Mouse (Mus musculus): ENCODE data around the gene Gdf7.

The Gdf7 gene

GRCm38 (mm10) chr12:8297586-8298214, 4.1 kb downstream of the Gdf7 start:
- no peak for DNase-seq (ENCODE audit: low spot score)

GRCm38 (mm10) chr12:8296154-8296553, 5.6 kb downstream of the Gdf7 start:
- DNase-seq (ENCODE audit: low spot score), result no peak

GRCm38 (mm10) chr12:8295307-8295913, 6.3 kb downstream of the Gdf7 start:
- DNase-seq (ENCODE audit: low spot score), result no peak

GRCm38 (mm10) chr12:8291157-8291853, 10.4 kb downstream of the Gdf7 start:
- no peak for DNase-seq (ENCODE audit: low spot score)

- no peak for DNase-seq (ENCODE audit: low spot score)
These were observed 12.3 kb downstream of the Gdf7 start for GRCm38 (mm10) chr12:8289499-8289898.

- no peak for DNase-seq (ENCODE audit: low spot score)
These were observed 12.7 kb downstream of the Gdf7 start for GRCm38 (mm10) chr12:8289099-8289498.

- DNase-seq (ENCODE audit: low spot score), result no peak
These were observed 13.8 kb downstream of the Gdf7 start for GRCm38 (mm10) chr12:8287970-8288369.

GRCm38 (mm10) chr12:8281225-8282017, 20.3 kb downstream of the Gdf7 start:
- DNase-seq (ENCODE audit: low spot score), result no peak

- no peak for DNase-seq (ENCODE audit: low spot score)
These were observed 26.3 kb downstream of the Gdf7 start for GRCm38 (mm10) chr12:8275424-8275823.

- DNase-seq (ENCODE audit: low spot score), result no peak
These were observed 28.1 kb downstream of the Gdf7 start for GRCm38 (mm10) chr12:8273471-8274171.

GRCm38 (mm10) chr12:8271405-8271804, 30.3 kb downstream of the Gdf7 start:
- DNase-seq (ENCODE audit: low spot score), result no peak

GRCm38 (mm10) chr12:8269627-8270026, 32.1 kb downstream of the Gdf7 start:
- no peak for DNase-seq (ENCODE audit: low spot score)

GRCm38 (mm10) chr12:8266311-8266710, 35.4 kb downstream of the Gdf7 start:
- DNase-seq (ENCODE audit: low spot score), result no peak

- no peak for DNase-seq (ENCODE audit: low spot score)
These were observed 41.5 kb downstream of the Gdf7 start for GRCm38 (mm10) chr12:8260297-8260696.
